Mouse (Mus musculus): Measurements from ENCODE around the gene Itsn2. TPM values are rescaled to one million over a fixed set of nuclear protein-coding genes. Genes with fewer than 3 reads are reported as not detected.

Itsn2 gene
- polyA plus RNA-seq, 1 experiment from 2014 or later, result 42.7 TPM

DNA sequence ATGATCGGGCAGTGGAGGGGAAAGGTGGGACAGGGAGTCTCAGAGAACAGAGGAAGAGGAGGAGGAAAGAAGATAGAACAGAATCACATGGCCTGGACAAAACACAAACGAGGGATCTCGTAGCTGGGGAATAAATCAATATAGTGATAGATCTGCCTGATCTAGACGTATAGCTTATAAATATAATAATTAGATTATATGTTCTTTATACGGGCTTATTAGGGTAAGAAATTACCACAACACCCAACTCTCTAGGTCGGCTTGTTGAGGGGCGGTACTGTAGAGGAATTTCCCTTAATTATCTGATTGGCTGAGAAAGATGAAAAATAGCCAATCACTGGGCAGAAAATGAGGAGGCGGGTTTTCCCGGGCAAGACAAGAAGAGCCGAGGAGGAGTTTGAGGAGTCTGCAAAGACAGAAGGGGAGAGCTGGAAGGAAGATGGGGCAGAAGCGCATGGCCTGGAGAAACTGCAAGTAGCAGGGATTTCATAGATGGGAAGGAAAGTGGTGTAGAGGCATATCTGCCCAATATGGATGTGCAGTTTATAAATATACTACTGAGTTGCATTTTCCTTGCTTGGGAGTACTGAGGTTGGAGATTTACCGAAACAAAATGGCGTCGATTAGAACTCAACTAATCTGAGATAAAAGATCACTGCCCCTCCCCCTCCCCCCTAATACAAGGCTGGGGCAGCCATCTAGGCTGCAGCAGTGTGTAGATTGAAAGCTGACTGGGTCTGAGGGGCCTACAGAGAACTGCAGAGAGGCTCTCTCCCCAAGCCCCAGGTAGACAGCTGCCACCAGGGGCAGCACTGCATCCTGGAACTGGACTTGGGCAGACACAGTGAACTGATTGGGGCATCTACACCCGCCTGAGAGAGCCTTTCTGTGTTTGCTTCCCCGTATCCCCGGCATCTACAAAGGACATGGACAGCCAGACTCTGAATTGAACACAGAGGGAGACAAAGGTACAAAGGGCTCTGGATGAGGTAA is 127.6 kb downstream of the Itsn2 start:
- TF ChIP-seq CTCF (IDR thresholded peaks at IDR 0.05; ENCODE audit: low read depth), result peak; percentile 25; the same call in 1 of the 2 replicates
- H3K4me2 ChIP-seq, result no peak overlapping the region
- H3K27ac ChIP-seq (ENCODE audit: low read depth), result no peak overlapping the region
- H3K4me3 ChIP-seq (ENCODE audit: low read depth, low read length), result no peak overlapping the region
- H3K27me3 ChIP-seq (ENCODE audit: insufficient read depth, low read length), result no peaks in the 10 kb centered on the region
- peaks cover 7% of the 10 kb centered on the region; the same call in 1 of the 2 replicates for H3K36me3 ChIP-seq (ENCODE audit: insufficient read depth)
- no peak overlapping the region for H3K9ac ChIP-seq
- WGBS, result 71% methylated on average over 17 of the region's 17 CpGs
- no peaks in the 10 kb centered on the region for H3K9me3 ChIP-seq (ENCODE audit: low read depth, low read length)
- DNase-seq, result peak; percentile 27
- ATAC-seq (ENCODE audit: insufficient read depth), result 0 out of 2 replicates have a peak, but pooled peaks have one; percentile 17
- no peaks in the 10 kb centered on the region for H3K4me1 ChIP-seq (ENCODE audit: insufficient read depth)

GRCm38 (mm10) chr12:4729165-4729564 is 136.7 kb downstream of the Itsn2 start:
- Histone ChIP-seq H3K27me3 (ENCODE audit: insufficient read depth, low read length) (no peaks in the 10 kb centered on the region), H3K27ac (ENCODE audit: low read depth) (no peak overlapping the region), H3K9me3 (ENCODE audit: low read depth, low read length) (no peaks in the 10 kb centered on the region), H3K4me2 (no peak overlapping the region), H3K4me1 (ENCODE audit: insufficient read depth) (no peaks in the 10 kb centered on the region; the same call in 1 of the 2 replicates), H3K4me3 (ENCODE audit: low read depth, low read length) (no peak overlapping the region), H3K9ac (no peak overlapping the region), H3K36me3 (ENCODE audit: insufficient read depth) (no peaks in the 10 kb centered on the region)
- no peak for ATAC-seq (ENCODE audit: insufficient read depth)
- no peak for DNase-seq
- 0 out of 2 replicates have a peak, but pooled peaks have one; percentile 3 for TF ChIP-seq CTCF (IDR thresholded peaks at IDR 0.05; ENCODE audit: low read depth)
- WGBS, result 84% methylated on average over 3 of the region's 3 CpGs

- no peak for TF ChIP-seq CTCF (IDR thresholded peaks at IDR 0.05; ENCODE audit: low read depth)
- no peaks in the 10 kb centered on the region for H3K36me3 ChIP-seq (ENCODE audit: insufficient read depth)
- H3K27me3 ChIP-seq (ENCODE audit: insufficient read depth, low read length), result no peaks in the 10 kb centered on the region
- WGBS, result 42% methylated on average over 4 of the region's 4 CpGs
- H3K27ac ChIP-seq (ENCODE audit: low read depth), result no peak overlapping the region
- ATAC-seq (ENCODE audit: insufficient read depth) (peak; percentile 65), DNase-seq (peak; percentile 52)
- no peak overlapping the region for H3K4me3 ChIP-seq (ENCODE audit: low read depth, low read length)
- no peaks in the 10 kb centered on the region for H3K9me3 ChIP-seq (ENCODE audit: low read depth, low read length)
- H3K9ac ChIP-seq, result no peak overlapping the region
- no peak overlapping the region for H3K4me2 ChIP-seq
- no peaks in the 10 kb centered on the region; the same call in 1 of the 2 replicates for H3K4me1 ChIP-seq (ENCODE audit: insufficient read depth)
Observed at GRCm38 (mm10) chr12:4731629-4732028, 139.2 kb downstream of the Itsn2 start.

- no peak for ATAC-seq (ENCODE audit: insufficient read depth)
- no peak for DNase-seq
- Histone ChIP-seq H3K4me1 (ENCODE audit: insufficient read depth) (no peaks in the 10 kb centered on the region; the same call in 1 of the 2 replicates), H3K27ac (ENCODE audit: low read depth) (no peak overlapping the region), H3K4me3 (ENCODE audit: low read depth, low read length) (no peak overlapping the region), H3K4me2 (no peak overlapping the region), H3K9me3 (ENCODE audit: low read depth, low read length) (no peaks in the 10 kb centered on the region), H3K27me3 (ENCODE audit: insufficient read depth, low read length) (no peaks in the 10 kb centered on the region), H3K36me3 (ENCODE audit: insufficient read depth) (no peaks in the 10 kb centered on the region), H3K9ac (no peak overlapping the region)
- TF ChIP-seq CTCF (IDR thresholded peaks at IDR 0.05; ENCODE audit: low read depth), result no peak
- 49% methylated on average over 4 of the region's 4 CpGs for WGBS
Observed at GRCm38 (mm10) chr12:4732332-4732731, 139.9 kb downstream of the Itsn2 start.

DNA sequence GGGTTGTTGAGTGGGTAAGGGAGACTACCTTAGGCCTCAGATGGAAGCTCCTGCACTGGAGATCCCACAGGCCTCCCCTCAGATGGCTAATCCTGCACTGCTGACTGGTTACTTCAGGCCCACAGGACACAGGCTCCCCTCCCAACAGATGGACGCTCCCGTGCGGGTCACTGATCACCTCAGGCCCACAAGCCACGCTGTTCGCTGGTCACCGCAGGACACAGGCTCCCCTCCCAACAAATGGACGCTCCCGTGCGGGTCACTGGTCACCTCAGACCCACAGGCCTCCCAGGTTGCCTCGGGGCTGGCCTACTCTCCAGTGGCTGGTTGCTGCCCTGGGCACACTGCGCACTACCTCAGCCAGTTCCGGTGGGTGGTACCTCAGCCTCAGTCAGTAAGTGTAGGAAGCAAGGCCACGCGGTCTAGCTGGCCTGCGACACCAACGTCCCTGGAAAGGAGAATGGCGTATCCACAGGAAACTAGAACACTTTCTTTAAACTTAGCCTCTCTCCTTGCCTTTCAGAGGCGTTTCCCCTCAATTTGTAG is 145.7 kb downstream of the Itsn2 start, which contains the start of gene Fam228a:
TSS of gene Fam228a (minus strand) at position 400 of the 546 bp plus-strand sequence.
- Histone ChIP-seq H3K9ac (no peak within 1 kb of the TSS), H3K27ac (ENCODE audit: low read depth) (no peak within 1 kb of the TSS), H3K36me3 (ENCODE audit: insufficient read depth) (no peaks in the 10 kb centered on the region), H3K27me3 (ENCODE audit: insufficient read depth, low read length) (no peaks in the 10 kb centered on the region), H3K9me3 (ENCODE audit: low read depth, low read length) (no peaks in the 10 kb centered on the region), H3K4me2 (no peak within 1 kb of the TSS), H3K4me1 (ENCODE audit: insufficient read depth) (no peaks in the 10 kb centered on the region), H3K4me3 (ENCODE audit: low read depth, low read length) (no peak within 1 kb of the TSS)
- ATAC-seq (ENCODE audit: insufficient read depth), result no peak
- 89% methylated on average over 18 of the region's 18 CpGs for WGBS
- no peak for DNase-seq
- TF ChIP-seq CTCF (IDR thresholded peaks at IDR 0.05; ENCODE audit: low read depth), result no peak

DNA sequence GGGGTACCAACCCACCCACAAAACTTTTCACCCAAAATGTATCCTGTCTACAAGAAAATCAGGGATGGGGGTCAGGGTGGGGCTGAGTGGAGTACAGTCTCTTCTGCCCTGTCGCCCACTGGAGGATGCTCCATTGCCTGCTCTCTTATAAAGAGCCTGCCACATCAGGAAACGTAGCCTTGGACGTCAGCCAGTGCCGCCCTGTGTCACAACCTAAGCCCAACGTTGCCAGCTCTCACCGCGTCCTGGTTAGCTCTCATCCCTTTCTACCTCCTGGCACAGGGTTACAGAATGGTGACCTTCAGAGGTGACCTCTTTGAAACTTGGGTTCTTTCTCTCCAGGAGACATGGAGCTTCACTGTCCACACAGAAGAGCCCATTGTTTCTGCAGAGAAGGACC is 148.4 kb downstream of the Itsn2 start:
- no peaks in the 10 kb centered on the region for H3K36me3 ChIP-seq (ENCODE audit: insufficient read depth)
- no peak for TF ChIP-seq CTCF (IDR thresholded peaks at IDR 0.05; ENCODE audit: low read depth)
- no peak overlapping the region for H3K4me3 ChIP-seq (ENCODE audit: low read depth, low read length)
- H3K9me3 ChIP-seq (ENCODE audit: low read depth, low read length), result no peaks in the 10 kb centered on the region
- H3K9ac ChIP-seq, result no peak overlapping the region
- no peaks in the 10 kb centered on the region for H3K27me3 ChIP-seq (ENCODE audit: insufficient read depth, low read length)
- DNase-seq (no peak), ATAC-seq (ENCODE audit: insufficient read depth) (no peak)
- WGBS, result 80% methylated on average over 7 of the region's 7 CpGs
- no peaks in the 10 kb centered on the region for H3K4me1 ChIP-seq (ENCODE audit: insufficient read depth)
- no peak overlapping the region for H3K27ac ChIP-seq (ENCODE audit: low read depth)
- no peak overlapping the region for H3K4me2 ChIP-seq

DNA sequence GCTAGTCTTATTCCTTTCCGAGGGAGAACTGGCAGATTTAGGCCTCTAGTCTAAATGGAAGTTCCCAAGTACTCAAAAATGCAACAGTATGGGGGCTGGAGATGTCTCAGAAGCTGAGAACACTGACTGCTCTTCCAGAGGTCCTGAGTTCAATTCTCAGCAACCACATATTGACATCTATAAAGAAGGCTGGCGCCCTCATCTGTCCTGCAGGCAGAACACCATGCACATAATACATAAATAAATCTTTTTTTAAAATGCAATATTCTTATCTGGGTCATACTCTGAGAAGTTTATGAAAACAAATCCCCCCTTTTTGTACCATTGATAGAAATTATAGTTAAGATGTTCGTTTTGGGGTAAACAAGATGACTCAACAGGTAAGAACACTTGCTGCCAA is 149.7 kb downstream of the Itsn2 start:
- H3K27me3 ChIP-seq (ENCODE audit: insufficient read depth, low read length), result no peaks in the 10 kb centered on the region
- DNase-seq (no peak), ATAC-seq (ENCODE audit: insufficient read depth) (no peak)
- 77% methylated on average over 3 of the region's 3 CpGs for WGBS
- no peaks in the 10 kb centered on the region for H3K9me3 ChIP-seq (ENCODE audit: low read depth, low read length)
- H3K4me2 ChIP-seq, result no peak overlapping the region
- no peaks in the 10 kb centered on the region for H3K36me3 ChIP-seq (ENCODE audit: insufficient read depth)
- no peak overlapping the region for H3K9ac ChIP-seq
- H3K27ac ChIP-seq (ENCODE audit: low read depth), result no peak overlapping the region
- TF ChIP-seq CTCF (IDR thresholded peaks at IDR 0.05; ENCODE audit: low read depth), result no peak
- no peaks in the 10 kb centered on the region for H3K4me1 ChIP-seq (ENCODE audit: insufficient read depth)
- no peak overlapping the region for H3K4me3 ChIP-seq (ENCODE audit: low read depth, low read length)
